Mouse (Mus musculus) urinary bladder, postnatal 25 days (tissue): Measurements from ENCODE around the gene Ppp1r9a.

Experiments
- DNase-seq: peaks from one replicate; pipeline ENCODE4 v3.0.0; 2022; ENCODE audit warnings: low spot score

The Ppp1r9a gene

DNA sequence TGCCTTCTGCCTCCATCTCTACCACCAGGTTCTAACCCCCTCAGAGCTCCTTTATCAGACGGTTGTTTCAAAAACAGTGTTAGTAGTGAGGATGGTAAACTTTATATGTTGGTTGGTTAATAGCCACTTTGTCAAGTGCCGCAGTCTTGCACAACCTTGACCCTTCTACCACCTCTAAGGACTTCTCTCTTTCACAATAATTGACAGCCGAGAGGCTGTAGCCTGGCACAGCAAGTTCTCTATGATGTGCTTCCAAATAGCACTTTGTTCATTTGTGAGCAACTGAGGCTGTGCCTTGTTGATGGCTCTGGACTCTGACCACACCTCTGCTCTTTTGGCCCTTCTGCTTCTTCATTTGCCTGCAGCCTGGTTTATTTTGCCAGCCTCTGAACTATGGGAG lies 297.2 kb downstream of the Ppp1r9a start:
- no peak for DNase-seq

DNA sequence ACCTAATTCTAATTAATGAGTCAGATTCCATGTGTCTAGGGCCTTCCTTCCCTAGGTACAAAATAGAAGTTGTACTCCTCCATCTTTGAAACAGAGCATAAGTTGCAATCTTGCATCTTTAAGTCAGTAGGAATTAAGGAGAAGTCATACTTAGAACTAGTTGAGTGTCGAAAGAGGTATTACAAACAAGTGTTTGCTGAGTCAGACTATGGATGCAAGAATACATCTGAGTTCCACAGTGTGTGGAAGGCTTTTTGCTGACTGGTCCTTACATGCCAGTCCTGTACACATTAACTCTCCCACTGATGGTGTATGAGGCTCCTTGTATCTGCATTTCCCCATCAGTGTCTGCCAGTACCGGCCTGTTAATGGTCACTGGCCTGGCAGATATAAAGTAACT lies 305.1 kb downstream of the Ppp1r9a start:
- no peak for DNase-seq
